Mouse (Mus musculus) gastrocnemius, postnatal 10 days (tissue): ENCODE data around the gene Dpp4. TPM values are rescaled to one million over a fixed set of nuclear protein-coding genes. Genes with fewer than 3 reads are reported as not detected.
A peak's percentile ranks its signal among the peaks of the same experiment; 100 is the strongest.

Experiments used
- DNase-seq: peaks from one replicate; pipeline ENCODE4 v3.0.0; 2021; ENCODE audit warnings: mixed read lengths
- long read RNA-seq, 2 experiments: library from polyadenylated mRNA; stranded (forward); transcript quantifications; one replicate each; pipeline ENCODE4 v2.0.0; 2021
- total RNA-seq, 2 experiments: library from RNA; stranded (reverse); gene quantifications; 2 replicates each; pipeline ENCODE4 v1.2.3; 2021

Dpp4 gene
- 1 to 10 TPM; 7.8 to 9.3 TPM for total RNA-seq
- long read RNA-seq, experiment 1, full-length matches to known transcripts: 6 of 12 reads
- long read RNA-seq, experiment 1, partial matches to known transcripts: 0 of 12 reads
- long read RNA-seq, experiment 1, other reads (novel, unspliced or antisense): 6 of 12 reads
- long read RNA-seq, experiment 2, full-length matches to known transcripts: 9 of 10 reads
- long read RNA-seq, experiment 2, partial matches to known transcripts: 1 of 10 reads
- long read RNA-seq, experiment 2, other reads (novel, unspliced or antisense): 0 of 10 reads

- no peak for DNase-seq
These were observed at the start of gene Dpp4 for GRCm38 (mm10) chr2:62412081-62412821. Gene Dpp4 (minus strand): TSS chr2:62412231.

GRCm38 (mm10) chr2:62460815-62461450 is 48.9 kb upstream of the Dpp4 start:
- DNase-seq: no peak

- DNase-seq: no peak
These were observed 48.2 kb upstream of the Dpp4 start for GRCm38 (mm10) chr2:62460231-62460710.

GRCm38 (mm10) chr2:62459241-62460174 is 47.5 kb upstream of the Dpp4 start:
- DNase-seq: no peak

- no peak for DNase-seq
These were observed 46.0 kb upstream of the Dpp4 start for GRCm38 (mm10) chr2:62458070-62458469.

- no peak for DNase-seq
These were observed 43.0 kb upstream of the Dpp4 start for GRCm38 (mm10) chr2:62454991-62455390.

- DNase-seq: no peak
These were observed 42.0 kb upstream of the Dpp4 start for GRCm38 (mm10) chr2:62454033-62454432.

GRCm38 (mm10) chr2:62450364-62450763 is 38.3 kb upstream of the Dpp4 start:
- no peak for DNase-seq

GRCm38 (mm10) chr2:62449692-62450346 is 37.8 kb upstream of the Dpp4 start:
- DNase-seq: no peak

- peak; percentile 15 for DNase-seq
These were observed 28.9 kb upstream of the Dpp4 start for GRCm38 (mm10) chr2:62440802-62441544.

GRCm38 (mm10) chr2:62440083-62440482 is 28.1 kb upstream of the Dpp4 start:
- DNase-seq: no peak

- DNase-seq: no peak
These were observed 19.3 kb upstream of the Dpp4 start for GRCm38 (mm10) chr2:62431245-62431795.

GRCm38 (mm10) chr2:62425941-62426340 is 13.9 kb upstream of the Dpp4 start:
- peak; percentile 11 for DNase-seq

GRCm38 (mm10) chr2:62423343-62423776 is 11.3 kb upstream of the Dpp4 start:
- no peak for DNase-seq

GRCm38 (mm10) chr2:62422515-62423342 is 10.7 kb upstream of the Dpp4 start:
- DNase-seq: no peak

GRCm38 (mm10) chr2:62421229-62421628 is 9.2 kb upstream of the Dpp4 start:
- no peak for DNase-seq

GRCm38 (mm10) chr2:62420045-62420444 is 8.0 kb upstream of the Dpp4 start:
- no peak for DNase-seq

GRCm38 (mm10) chr2:62417233-62417632 is 5.2 kb upstream of the Dpp4 start:
- no peak for DNase-seq
